Mouse (Mus musculus) liver, embryonic 14.5 days (tissue): Measurements from ENCODE around the gene Add1. TPM values are rescaled to one million over a fixed set of nuclear protein-coding genes. Genes with fewer than 3 reads are reported as not detected.
A peak's percentile ranks its signal among the peaks of the same experiment; 100 is the strongest.
"Not testable (repeated sequence)": the region's sequence is repeated elsewhere in the genome, so short reads cannot be mapped to it uniquely, and the experiment has no call there.

Source experiments
- ATAC-seq: fragments of 200-750 bp; cut with Nextera tagmentation; 2 replicates; pipeline ENCODE4 v1.8.0; 2017; ENCODE audit warnings: moderate number of reproducible peaks, mild to moderate bottlenecking, moderate library complexity; ENCODE audit not compliant: insufficient read depth
- DNase-seq, 3 experiments: peaks; one replicate each; pipeline ENCODE4 v3.0.0-alpha.2; 2012 to 2013; ENCODE audit warnings: low read depth in 3 of 3, low spot score in 3 of 3
- H3K27ac ChIP-seq: fragments of 300-500 bp; sonication (generic); 2 replicates; pipeline ENCODE4 v1.5.1; 2014; ENCODE audit warnings: moderate library complexity, mild to moderate bottlenecking, control low read depth, inconsistent platforms
- H3K27me3 ChIP-seq: fragments of 300-500 bp; sonication (generic); 2 replicates; pipeline ENCODE4 v1.6.1; 2014; ENCODE audit warnings: mild to moderate bottlenecking, low read length, moderate library complexity; ENCODE audit not compliant: control insufficient read depth, insufficient read depth
- H3K36me3 ChIP-seq: fragments of 300-500 bp; sonication (generic); replicated peaks from 2 replicates; pipeline ENCODE4 v1.6.1; 2014; ENCODE audit warnings: low read depth; ENCODE audit not compliant: control insufficient read depth, insufficient read depth
- H3K4me1 ChIP-seq, 2 experiments: fragments of 200-500 bp in 1 of 2; fragments of 300-500 bp in 1 of 2; sonication (generic) in 1 of 2; replicated peaks; 2 replicates each; pipeline ENCODE4 v1.6.1; 2012 to 2014; ENCODE audit warnings: antibody characterized with exemption in 1 of 2, inconsistent platforms in 1 of 2, low read length in 1 of 2; ENCODE audit not compliant: control insufficient read depth in 2 of 2, insufficient read depth in 2 of 2
- H3K4me2 ChIP-seq: fragments of 300-500 bp; sonication (generic); 2 replicates; pipeline ENCODE4 v1.6.1; 2014; ENCODE audit warnings: low read depth, mild to moderate bottlenecking, control low read depth, moderate library complexity
- H3K4me3 ChIP-seq, 2 experiments: fragments of 200-500 bp in 1 of 2; fragments of 300-500 bp in 1 of 2; sonication (generic) in 1 of 2; 2 replicates each; pipeline ENCODE4 v1.5.1; 2012 to 2014; ENCODE audit warnings: low read depth in 2 of 2, low read length in 2 of 2, mild to moderate bottlenecking in 2 of 2, control low read depth in 1 of 2, inconsistent platforms in 1 of 2, moderate library complexity in 1 of 2; ENCODE audit not compliant: insufficient read depth in 1 of 2
- H3K9ac ChIP-seq: fragments of 300-500 bp; sonication (generic); replicated peaks from 2 replicates; pipeline ENCODE4 v1.6.1; 2014; ENCODE audit warnings: mild to moderate bottlenecking, control low read depth, moderate library complexity
- H3K9me3 ChIP-seq: fragments of 300-500 bp; sonication (generic); 2 replicates; pipeline ENCODE4 v1.6.1; 2016; ENCODE audit warnings: low read length, mixed read lengths; ENCODE audit not compliant: control insufficient read depth
- CTCF ChIP-seq: IDR thresholded peaks from 2 replicates; pipeline ENCODE4 v1.5.1; 2016; ENCODE audit warnings: antibody characterized with exemption, low read depth, control low read depth
- EP300 ChIP-seq: IDR thresholded peaks from 2 replicates; pipeline ENCODE4 v1.6.1; 2016; ENCODE audit warnings: antibody characterized with exemption, low read depth
- WGBS: fragments of 180-500 bp; shearing (Covaris S2); extraction: QIAGEN DNeasy Blood & Tissue Kit; methylation state at CpG from one replicate; pipeline ENCODE4 v1.1.7; 2014; ENCODE audit not compliant: insufficient replicate concordance; 5-methylcytosine and 5-hydroxymethylcytosine counted together
- polyA plus RNA-seq, 2 experiments: library from polyadenylated mRNA; depleted of rRNA in 1 of 2; stranded (reverse) in 1 of 2; unstranded in 1 of 2; fragments of >200 nt; fragmentation: Nextera tagmentation in 1 of 2; extraction: Ambion mirVana in 1 of 2; gene quantifications; 2 replicates each; pipeline versions ENCODE4 v1.2.1 to v1.2.3; 2012 to 2014

Add1 gene
- polyA plus RNA-seq, 2 experiments: 113 to 118 TPM

GRCm38 (mm10) chr5:34578038-34578655 is 4.7 kb downstream of the Add1 start:
- H3K27me3 ChIP-seq: no peaks in the 10 kb centered on the region
- H3K27ac ChIP-seq: peak overlapping the region; percentile 63
- H3K9ac ChIP-seq: peak overlapping the region; percentile 47
- H3K4me1 ChIP-seq: peaks cover 53 to 54% of the 10 kb centered on the region in 2 experiments
- no peak for DNase-seq
- peak overlapping the region; percentile 29 for H3K4me2 ChIP-seq
- WGBS: 80% methylated on average over 7 of the region's 7 CpGs
- H3K9me3 ChIP-seq: no peaks in the 10 kb centered on the region
- H3K4me3 ChIP-seq: no peak overlapping the region
- TF ChIP-seq CTCF (no peak), EP300 (no peak)
- H3K36me3 ChIP-seq: peaks cover 16% of the 10 kb centered on the region
- no peak for ATAC-seq

- Histone ChIP-seq H3K27me3 (no peaks in the 10 kb centered on the region), H3K4me2 (peak overlapping the region; percentile 8; the same call in 1 of the 2 replicates), H3K27ac (peak overlapping the region; percentile 68), H3K36me3 (peaks cover 16% of the 10 kb centered on the region), H3K9ac (no peak overlapping the region), H3K4me3 (no peak overlapping the region), H3K9me3 (no peaks in the 10 kb centered on the region), H3K4me1 (peaks cover 58 to 65% of the 10 kb centered on the region in 2 experiments)
- 5% methylated on average over 3 of the region's 3 CpGs for WGBS
- ATAC-seq (peak; percentile 8; the same call in 1 of the 2 replicates), DNase-seq (peak; percentile 40 to 57 (median 48))
- TF ChIP-seq EP300 (peak; percentile 65), CTCF (no peak)
Observed at GRCm38 (mm10) chr5:34579377-34579776, 5.9 kb downstream of the Add1 start.

- peak; percentile 60; the same call in 1 of the 2 replicates for TF ChIP-seq EP300
- peaks cover 51 to 57% of the 10 kb centered on the region in 2 experiments for H3K4me1 ChIP-seq
- H3K4me3 ChIP-seq: peak overlapping the region; percentile 44 to 51
- not testable (repeated sequence) for H3K27me3 ChIP-seq, H3K9me3 ChIP-seq
- 12% methylated on average over 10 of the region's 10 CpGs for WGBS
- peak; percentile 80 to 82 (median 80) for DNase-seq
- peak; percentile 95 for ATAC-seq
- peaks cover 16% of the 10 kb centered on the region for H3K36me3 ChIP-seq
- H3K27ac ChIP-seq: peak overlapping the region; percentile 96
- peak overlapping the region; percentile 62 for H3K9ac ChIP-seq
- peak overlapping the region; percentile 80 for H3K4me2 ChIP-seq
Observed at GRCm38 (mm10) chr5:34581671-34582313, 8.3 kb downstream of the Add1 start.

- peak; percentile 83 for ATAC-seq
Observed at GRCm38 (mm10) chr5:34582314-34582675, 8.8 kb downstream of the Add1 start.

GRCm38 (mm10) chr5:34585216-34585615 is 11.8 kb downstream of the Add1 start:
- no peaks in the 10 kb centered on the region for H3K9me3 ChIP-seq
- H3K4me1 ChIP-seq: peaks cover 26 to 33% of the 10 kb centered on the region in 2 experiments
- no peak for TF ChIP-seq CTCF
- no peak overlapping the region for H3K4me2 ChIP-seq
- no peak for ATAC-seq
- peaks cover 2% of the 10 kb centered on the region; the same call in 1 of the 2 replicates for H3K36me3 ChIP-seq
- H3K27me3 ChIP-seq: no peaks in the 10 kb centered on the region
- no peak overlapping the region for H3K9ac ChIP-seq
- DNase-seq: no peak
- H3K4me3 ChIP-seq: no peak overlapping the region
- H3K27ac ChIP-seq: no peak overlapping the region
- 76% methylated on average over 5 of the region's 5 CpGs for WGBS

More at GRCm38 (mm10) chr5:34582314-34582675, 8.8 kb downstream of the Add1 start:
- peaks cover 12% of the 10 kb centered on the region for H3K36me3 ChIP-seq
- 13% methylated on average over 5 of the region's 5 CpGs for WGBS
- H3K27ac ChIP-seq: peak overlapping the region; percentile 96
- TF ChIP-seq CTCF: no peak
- TF ChIP-seq EP300: no peak
- H3K4me2 ChIP-seq: peak overlapping the region; percentile 80
- H3K9me3 ChIP-seq: no peaks in the 10 kb centered on the region
- no peak for DNase-seq
- peak overlapping the region; percentile 62 for H3K9ac ChIP-seq
- H3K27me3 ChIP-seq: no peaks in the 10 kb centered on the region
- H3K4me1 ChIP-seq: peaks cover 46 to 52% of the 10 kb centered on the region in 2 experiments
- H3K4me3 ChIP-seq: peak overlapping the region; percentile 44 to 51
